Mouse (Mus musculus): ENCODE data around the gene B4galt5.

DNA sequence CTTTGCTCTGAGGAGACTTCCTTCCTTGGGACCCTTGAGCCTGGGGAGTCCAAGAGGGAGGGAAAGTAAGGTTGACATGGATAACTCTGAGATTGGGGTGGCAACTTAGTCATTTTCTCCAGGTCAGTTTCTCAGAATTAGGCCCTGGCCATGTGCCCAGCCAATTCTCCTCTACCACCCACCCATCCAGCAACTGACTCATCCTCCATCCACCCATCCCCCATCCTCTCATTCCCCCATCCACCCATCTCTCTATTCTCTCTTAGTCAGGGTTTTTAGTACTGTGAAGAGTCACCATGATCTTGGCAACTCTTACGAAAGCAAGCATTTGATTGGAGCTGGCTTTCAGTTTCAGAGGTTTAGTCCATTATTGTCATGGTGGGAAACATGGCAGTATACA, 80.3 kb downstream of the B4galt5 start:
- TF ChIP-seq CTCF (IDR thresholded peaks at IDR 0.05; ENCODE audit: low read depth, low read length) (no peak), EP300 (IDR thresholded peaks at IDR 0.05; ENCODE audit: insufficient read depth, low read depth, low read length) (no peak)

Measured in ES-Bruce4 (cell line).